Comparison of ENCODE assay signal across 28 mouse cellular contexts in the genomic region with DNA sequence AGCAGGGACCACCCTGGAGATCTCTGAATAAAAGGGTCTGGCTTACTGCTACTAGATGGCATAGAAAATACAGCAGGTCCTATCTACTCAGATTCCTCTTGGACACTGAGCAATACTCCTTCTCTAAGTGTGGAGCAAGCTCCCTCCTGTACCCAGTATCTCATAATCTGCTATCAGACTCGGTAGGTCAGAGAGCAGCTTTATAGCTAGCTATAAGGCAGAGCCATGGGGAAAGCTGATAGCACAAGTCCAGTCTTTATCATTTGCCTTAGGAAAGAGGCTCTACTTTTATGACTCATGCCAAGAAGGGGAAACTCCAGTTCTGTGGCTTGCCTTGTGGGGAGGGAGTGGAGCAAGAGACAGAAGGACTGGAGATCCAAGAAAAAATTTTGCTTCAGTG. TPM values are rescaled to one million over a fixed set of nuclear protein-coding genes. Genes with fewer than 3 reads are reported as not detected.
"Had no signal": no experiment of that assay in that cellular context is flagged by ENCODE, and none has a peak within 500 bp of the region (broad histone marks: within the 10 kb centered on the region; RNA-seq: fewer than 3 reads in every experiment).

No protein-coding gene starts in this region.

- H3K27ac ChIP-seq: layer of hippocampus, adult 2 months; limb, embryonic 10.5 days; limb, embryonic 13.5 days; liver, embryonic 12.5 days; liver, embryonic 15.5 days; lung, embryonic 15.5 days; midbrain, embryonic 12.5 days; midbrain, embryonic 15.5 days had no signal

- DNase-seq: kidney, adult 9 months; kidney, postnatal 14 days; layer of hippocampus, adult 9-11 months; liver; lung, adult 18-20 months; lung, postnatal 10 days; lung, postnatal 36 days; right cerebral cortex, postnatal 14 days; right cerebral cortex, postnatal 4 days; thymus, adult 2 months; thymus, postnatal 14 days; thymus, postnatal 4 days had no signal

- H3K4me1 ChIP-seq: limb, embryonic 10.5 days; liver, embryonic 12.5 days; liver, embryonic 15.5 days; lung, embryonic 15.5 days; midbrain, embryonic 12.5 days; midbrain, embryonic 15.5 days had no signal

- H3K4me2 ChIP-seq: limb, embryonic 13.5 days; liver, embryonic 12.5 days; liver, embryonic 15.5 days; lung, embryonic 15.5 days; midbrain, embryonic 12.5 days; midbrain, embryonic 15.5 days had no signal

- H3K4me3 ChIP-seq: layer of hippocampus, adult 2 months; limb, embryonic 10.5 days; limb, embryonic 13.5 days; liver, embryonic 12.5 days; liver, embryonic 15.5 days; lung, embryonic 15.5 days; midbrain, embryonic 12.5 days; midbrain, embryonic 15.5 days; myocyte had no signal

- H3K36me3 ChIP-seq: limb, embryonic 10.5 days; limb, embryonic 13.5 days; liver, embryonic 12.5 days; liver, embryonic 15.5 days; lung, embryonic 15.5 days; midbrain, embryonic 12.5 days; midbrain, embryonic 15.5 days had no signal

- H3K9me3 ChIP-seq: limb, embryonic 10.5 days; limb, embryonic 13.5 days; liver, embryonic 12.5 days; liver, embryonic 15.5 days; lung, embryonic 15.5 days; midbrain, embryonic 12.5 days; midbrain, embryonic 15.5 days had no signal

- H3K27me3 ChIP-seq: liver, embryonic 15.5 days; lung, embryonic 15.5 days; midbrain, embryonic 15.5 days had no signal

- H3K9ac ChIP-seq: limb, embryonic 13.5 days; liver, embryonic 12.5 days; liver, embryonic 15.5 days; lung, embryonic 15.5 days; midbrain, embryonic 12.5 days; midbrain, embryonic 15.5 days had no signal

- ATAC-seq: liver, embryonic 12.5 days; midbrain, embryonic 15.5 days had no signal

RNA-seq across cellular contexts. Expression of gene Arl14, which starts 18.8 kb away (rescaled TPM):
- total RNA-seq: layer of hippocampus, adult 2 months; layer of hippocampus, postnatal 25 days; left cerebral cortex, adult 18-20 months; left cerebral cortex, postnatal 25 days; megakaryocyte-erythroid progenitor cell, adult 5-6 weeks had no signal
- polyA plus RNA-seq: limb, embryonic 10.5 days; limb, embryonic 13.5 days; liver, embryonic 12.5 days; liver, embryonic 15.5 days; midbrain, embryonic 12.5 days; midbrain, embryonic 15.5 days; myocyte; neural tube, embryonic 11.5 days; neural tube, embryonic 14.5 days; spleen, adult 2 months; thymus, adult 2 months had no signal
